Mouse (Mus musculus): ENCODE data around the gene Ifnar1. TPM values are rescaled to one million over a fixed set of nuclear protein-coding genes. Genes with fewer than 3 reads are reported as not detected.
"Not testable (repeated sequence)": the region's sequence is repeated elsewhere in the genome, so short reads cannot be mapped to it uniquely, and the experiment has no call there.

The Ifnar1 gene
- total RNA-seq (2022), result 10 to 100 TPM; 45.4 to 56.2 (median 49.8) TPM

GRCm38 (mm10) chr16:91484808-91485700, at the start of gene Ifnar1:
Gene Ifnar1, plus strand, starts transcription at chr16:91485238.
- DNase-seq (ENCODE audit: low spot score in 2 of 2), result peak; percentile 90 to 98

GRCm38 (mm10) chr16:91438081-91438480, 47.0 kb upstream of the Ifnar1 start:
- DNase-seq (ENCODE audit: low spot score in 2 of 2), result no peak

- DNase-seq (ENCODE audit: low spot score in 2 of 2), result not testable (repeated sequence)
These were observed 46.4 kb upstream of the Ifnar1 start for GRCm38 (mm10) chr16:91438599-91438998.

GRCm38 (mm10) chr16:91441366-91441765, 43.7 kb upstream of the Ifnar1 start:
- no peak for DNase-seq (ENCODE audit: low spot score in 2 of 2)

GRCm38 (mm10) chr16:91441811-91442240, 43.2 kb upstream of the Ifnar1 start:
- DNase-seq (ENCODE audit: low spot score in 2 of 2), result no peak

- DNase-seq (ENCODE audit: low spot score in 2 of 2), result peak in 1 of 2 experiments; percentile 37
These were observed 42.6 kb upstream of the Ifnar1 start for GRCm38 (mm10) chr16:91442446-91442845.

- no peak for DNase-seq (ENCODE audit: low spot score in 2 of 2)
These were observed 41.8 kb upstream of the Ifnar1 start for GRCm38 (mm10) chr16:91443211-91443611.

- DNase-seq (ENCODE audit: low spot score in 2 of 2), result no peak
These were observed 40.2 kb upstream of the Ifnar1 start for GRCm38 (mm10) chr16:91444847-91445246.

- no peak for DNase-seq (ENCODE audit: low spot score in 2 of 2)
These were observed 39.5 kb upstream of the Ifnar1 start for GRCm38 (mm10) chr16:91445566-91445965.

GRCm38 (mm10) chr16:91446778-91447511, 38.1 kb upstream of the Ifnar1 start:
- DNase-seq (ENCODE audit: low spot score in 2 of 2), result no peak

- DNase-seq (ENCODE audit: low spot score in 2 of 2), result no peak
These were observed 37.5 kb upstream of the Ifnar1 start for GRCm38 (mm10) chr16:91447512-91447900.

- no peak for DNase-seq (ENCODE audit: low spot score in 2 of 2)
These were observed 37.0 kb upstream of the Ifnar1 start for GRCm38 (mm10) chr16:91448088-91448487.

GRCm38 (mm10) chr16:91448895-91449294, 36.1 kb upstream of the Ifnar1 start:
- DNase-seq (ENCODE audit: low spot score in 2 of 2), result no peak

- no peak for DNase-seq (ENCODE audit: low spot score in 2 of 2)
These were observed 34.6 kb upstream of the Ifnar1 start for GRCm38 (mm10) chr16:91450137-91451064.

GRCm38 (mm10) chr16:91451949-91452348, 33.1 kb upstream of the Ifnar1 start:
- no peak for DNase-seq (ENCODE audit: low spot score in 2 of 2)

- no peak for DNase-seq (ENCODE audit: low spot score in 2 of 2)
These were observed 32.6 kb upstream of the Ifnar1 start for GRCm38 (mm10) chr16:91452363-91452896.

- no peak for DNase-seq (ENCODE audit: low spot score in 2 of 2)
These were observed 29.2 kb upstream of the Ifnar1 start for GRCm38 (mm10) chr16:91455868-91456267.

- DNase-seq (ENCODE audit: low spot score in 2 of 2), result no peak
These were observed 26.7 kb upstream of the Ifnar1 start for GRCm38 (mm10) chr16:91458301-91458746.

- DNase-seq (ENCODE audit: low spot score in 2 of 2), result no peak
These were observed 26.1 kb upstream of the Ifnar1 start for GRCm38 (mm10) chr16:91458976-91459375.

GRCm38 (mm10) chr16:91459396-91459795, 25.6 kb upstream of the Ifnar1 start:
- DNase-seq (ENCODE audit: low spot score in 2 of 2), result no peak

GRCm38 (mm10) chr16:91459841-91460370, 25.1 kb upstream of the Ifnar1 start:
- no peak for DNase-seq (ENCODE audit: low spot score in 2 of 2)
